Mouse (Mus musculus): ENCODE measurements around the gene Tbc1d16.

Gene Tbc1d16

GRCm38 (mm10) chr11:119236354-119236753, 8.1 kb upstream of the Tbc1d16 start:
- no peak for DNase-seq

- peak; percentile 60 to 70 for DNase-seq
Observed at GRCm38 (mm10) chr11:119235596-119235995, 7.3 kb upstream of the Tbc1d16 start.

- DNase-seq = no peak
Observed at GRCm38 (mm10) chr11:119234770-119235169, 6.5 kb upstream of the Tbc1d16 start.

- peak; percentile 51 to 60 for DNase-seq
Observed at GRCm38 (mm10) chr11:119228846-119229626, 737 bp upstream of the Tbc1d16 start.

- no peak for DNase-seq
Observed at GRCm38 (mm10) chr11:119227591-119227990, 708 bp downstream of the Tbc1d16 start.

- no peak for DNase-seq
Observed at GRCm38 (mm10) chr11:119225634-119226033, 2.7 kb downstream of the Tbc1d16 start.

- DNase-seq = no peak
Observed at GRCm38 (mm10) chr11:119224926-119225325, 3.4 kb downstream of the Tbc1d16 start.

- DNase-seq = no peak
Observed at GRCm38 (mm10) chr11:119223124-119223890, 5.0 kb downstream of the Tbc1d16 start.

- no peak for DNase-seq
Observed at GRCm38 (mm10) chr11:119221812-119222510, 6.3 kb downstream of the Tbc1d16 start.

GRCm38 (mm10) chr11:119219816-119220465, 8.4 kb downstream of the Tbc1d16 start:
- DNase-seq = no peak

- DNase-seq = no peak
Observed at GRCm38 (mm10) chr11:119217861-119218260, 10.4 kb downstream of the Tbc1d16 start.

GRCm38 (mm10) chr11:119215905-119216507, 12.3 kb downstream of the Tbc1d16 start:
- DNase-seq = peak in 1 of 2 experiments; percentile 32

- DNase-seq = peak in 1 of 2 experiments; percentile 10
Observed at GRCm38 (mm10) chr11:119215038-119215904, 13.0 kb downstream of the Tbc1d16 start.

GRCm38 (mm10) chr11:119213166-119213885, 15.0 kb downstream of the Tbc1d16 start:
- DNase-seq = no peak

- DNase-seq = no peak
Observed at GRCm38 (mm10) chr11:119211604-119212309, 16.5 kb downstream of the Tbc1d16 start.

GRCm38 (mm10) chr11:119210321-119211100, 17.8 kb downstream of the Tbc1d16 start:
- DNase-seq = no peak

GRCm38 (mm10) chr11:119209371-119210025, 18.8 kb downstream of the Tbc1d16 start:
- DNase-seq = no peak

GRCm38 (mm10) chr11:119208870-119209370, 19.4 kb downstream of the Tbc1d16 start:
- no peak for DNase-seq
